Mouse (Mus musculus) kidney, postnatal 0 days (tissue): ENCODE measurements at regions not wholly inside any gene's neighbourhood (a gene's known extent, or its start where the extent isn't known, plus 50 kb on each side); places are given as distances from the start of the nearest gene placed in this dataset.

Source experiments
- ATAC-seq: fragments of 200-750 bp; cut with Nextera tagmentation; replicated peaks from 2 replicates; pipeline ENCODE4 v1.8.0; 2017; ENCODE audit warnings: low read depth, moderate number of reproducible peaks, moderate TSS enrichment, moderate library complexity; ENCODE audit not compliant: low FRiP score
- DNase-seq: peaks from one replicate; pipeline ENCODE4 v3.0.0-alpha.2; 2016; ENCODE audit warnings: low spot score
- H3K27ac ChIP-seq: fragments of 300-500 bp; sonication (generic); 2 replicates; pipeline ENCODE4 v1.5.1; 2014; ENCODE audit warnings: mild to moderate bottlenecking
- H3K27me3 ChIP-seq: fragments of 300-500 bp; sonication (generic); 2 replicates; pipeline ENCODE4 v1.6.1; 2014; ENCODE audit warnings: low read length, mixed read lengths; ENCODE audit not compliant: insufficient read depth
- H3K36me3 ChIP-seq: fragments of 300-500 bp; sonication (generic); 2 replicates; pipeline ENCODE4 v1.6.1; 2014; ENCODE audit warnings: low read length, mixed read lengths; ENCODE audit not compliant: insufficient read depth
- H3K4me1 ChIP-seq: fragments of 300-500 bp; sonication (generic); replicated peaks from 2 replicates; pipeline ENCODE4 v1.6.1; 2014; ENCODE audit warnings: antibody characterized with exemption, low read length, mixed read lengths; ENCODE audit not compliant: insufficient read depth
- H3K4me2 ChIP-seq: fragments of 300-500 bp; sonication (generic); 2 replicates; pipeline ENCODE4 v1.6.1; 2014; ENCODE audit warnings: mild to moderate bottlenecking, low read length, moderate library complexity, mixed read lengths
- H3K4me3 ChIP-seq: fragments of 300-500 bp; sonication (generic); replicated peaks from 2 replicates; pipeline ENCODE4 v1.5.1; 2014; ENCODE audit warnings: low read depth, low read length
- H3K9ac ChIP-seq: fragments of 300-500 bp; sonication (generic); 2 replicates; pipeline ENCODE4 v1.6.1; 2014; ENCODE audit warnings: low read depth, low read length
- H3K9me3 ChIP-seq: fragments of 300-500 bp; sonication (generic); replicated peaks from 2 replicates; pipeline ENCODE4 v1.6.1; 2016; ENCODE audit warnings: low read length, inconsistent platforms, mixed read lengths
- CTCF ChIP-seq: IDR thresholded peaks from 2 replicates; pipeline ENCODE4 v1.5.1; 2016; ENCODE audit warnings: antibody characterized with exemption, low read depth, mild to moderate bottlenecking, moderate library complexity
- WGBS: fragments of 180-500 bp; shearing (Covaris S2); extraction: QIAGEN DNeasy Blood & Tissue Kit; methylation state at CpG from one replicate; pipeline ENCODE4 v1.1.7; 2014; 5-methylcytosine and 5-hydroxymethylcytosine counted together

- 81% methylated on average over 12 of the region's 12 CpGs for WGBS
- Histone ChIP-seq H3K27me3 (no peaks in the 10 kb centered on the region), H3K9me3 (no peaks in the 10 kb centered on the region), H3K4me1 (peaks cover 8% of the 10 kb centered on the region; the same call in 1 of the 2 replicates), H3K27ac (no peak overlapping the region), H3K4me2 (no peak overlapping the region), H3K4me3 (no peak overlapping the region), H3K9ac (no peak overlapping the region), H3K36me3 (no peaks in the 10 kb centered on the region)
- ATAC-seq (no peak), DNase-seq (no peak)
- no peak for TF ChIP-seq CTCF
These were observed 55.8 kb upstream of the Daam1 start for GRCm38 (mm10) chr12:71775126-71775525.

GRCm38 (mm10) chr12:71778137-71778536 lies 52.7 kb upstream of the Daam1 start:
- WGBS = 37% methylated on average over 14 of the region's 14 CpGs
- no peak overlapping the region for H3K4me3 ChIP-seq

GRCm38 (mm10) chr12:71778948-71779347 lies 51.9 kb upstream of the Daam1 start:
- ATAC-seq (no peak), DNase-seq (no peak)
- Histone ChIP-seq H3K27ac (no peak overlapping the region), H3K4me2 (no peak overlapping the region), H3K4me1 (peaks cover 8% of the 10 kb centered on the region; the same call in 1 of the 2 replicates), H3K9ac (no peak overlapping the region), H3K9me3 (no peaks in the 10 kb centered on the region), H3K4me3 (no peak overlapping the region), H3K36me3 (no peaks in the 10 kb centered on the region), H3K27me3 (no peaks in the 10 kb centered on the region)
- TF ChIP-seq CTCF = no peak
- WGBS = 52% methylated on average over 3 of the region's 3 CpGs

More at GRCm38 (mm10) chr12:71778137-71778536, 52.7 kb upstream of the Daam1 start:
- Histone ChIP-seq H3K4me2 (peak overlapping the region; percentile 10; the same call in 1 of the 2 replicates), H3K4me1 (peaks cover 8% of the 10 kb centered on the region; the same call in 1 of the 2 replicates), H3K9me3 (no peaks in the 10 kb centered on the region), H3K27ac (no peak overlapping the region), H3K36me3 (no peaks in the 10 kb centered on the region), H3K27me3 (no peaks in the 10 kb centered on the region), H3K9ac (no peak overlapping the region)
- ATAC-seq = no peak; the same call in 1 of the 2 replicates
- TF ChIP-seq CTCF = no peak
- DNase-seq = peak; percentile 30

GRCm38 (mm10) chr12:71779418-71779817 lies 51.5 kb upstream of the Daam1 start:
- H3K9ac ChIP-seq = no peak overlapping the region
- no peaks in the 10 kb centered on the region for H3K27me3 ChIP-seq
- DNase-seq = peak; percentile 57
- WGBS = 23% methylated on average over 6 of the region's 6 CpGs
- no peak for ATAC-seq
- no peaks in the 10 kb centered on the region for H3K36me3 ChIP-seq
- no peaks in the 10 kb centered on the region for H3K9me3 ChIP-seq
- H3K4me1 ChIP-seq = peaks cover 8% of the 10 kb centered on the region; the same call in 1 of the 2 replicates
- H3K4me3 ChIP-seq = no peak overlapping the region
- no peak overlapping the region for H3K27ac ChIP-seq
- no peak overlapping the region for H3K4me2 ChIP-seq
- no peak for TF ChIP-seq CTCF
